Mouse (Mus musculus): ENCODE data around the gene Map1b.

DNA sequence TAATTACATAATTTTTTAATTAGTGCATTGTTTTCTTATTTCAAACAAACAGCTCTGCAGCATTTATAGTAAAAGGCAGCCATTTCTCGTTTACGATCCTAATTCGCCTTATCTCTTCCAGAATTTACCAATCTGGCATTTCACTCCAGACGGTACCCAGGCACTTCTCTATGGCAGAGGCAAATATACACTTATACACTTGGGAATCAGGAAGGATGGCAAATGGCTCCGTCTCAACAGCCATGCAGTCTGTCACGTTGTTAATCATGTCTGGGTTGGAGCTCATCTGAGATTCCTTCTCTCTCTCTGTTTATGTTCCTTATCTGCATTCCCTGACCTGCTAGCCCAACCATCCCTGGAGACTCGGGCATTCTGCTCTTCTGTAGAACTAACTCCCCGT, 38.6 kb upstream of the Map1b start:
- TF ChIP-seq POLR2A (IDR thresholded peaks at IDR 0.05; ENCODE audit: borderline replicate concordance, extremely low read depth, low read depth, low read length): no peak
- no peak for TF ChIP-seq CTCF (IDR thresholded peaks at IDR 0.05; ENCODE audit: insufficient read depth, low read length)
